Mouse (Mus musculus) megakaryocyte, embryonic 14.5 days (primary cell): ENCODE measurements around the gene Gnaz.

Source experiments
- FLI1 ChIP-seq: IDR thresholded peaks from 2 replicates; pipeline ENCODE4 v1.6.1; 2012; ENCODE audit warnings: low read length, inconsistent platforms, mixed read lengths
- GATA1 ChIP-seq: IDR thresholded peaks from 3 replicates; pipeline ENCODE4 v1.6.1; 2012; ENCODE audit warnings: mixed read lengths, low read length, inconsistent platforms, borderline replicate concordance

- TF ChIP-seq GATA1 (no peak), FLI1 (no peak)
Measured at GRCm38 (mm10) chr10:75059396-75059795, 92.4 kb downstream of the Gnaz start.
